Mouse (Mus musculus): Measurements from ENCODE around the gene Sept8.

Gene Sept8

GRCm38 (mm10) chr11:53495417-53495816 is 23.6 kb upstream of the Sept8 start:
- no peak for DNase-seq (ENCODE audit: low read depth)

- no peak for DNase-seq (ENCODE audit: low read depth)
These were observed 22.1 kb upstream of the Sept8 start for GRCm38 (mm10) chr11:53496946-53497345.

- no peak for DNase-seq (ENCODE audit: low read depth)
These were observed 18.5 kb upstream of the Sept8 start for GRCm38 (mm10) chr11:53500569-53500968.

- no peak for DNase-seq (ENCODE audit: low read depth)
These were observed 16.9 kb upstream of the Sept8 start for GRCm38 (mm10) chr11:53502039-53502765.

- no peak for DNase-seq (ENCODE audit: low read depth)
These were observed 15.3 kb upstream of the Sept8 start for GRCm38 (mm10) chr11:53503738-53504137.

GRCm38 (mm10) chr11:53504376-53504775 is 14.7 kb upstream of the Sept8 start:
- DNase-seq (ENCODE audit: low read depth): no peak

GRCm38 (mm10) chr11:53505026-53505663 is 13.9 kb upstream of the Sept8 start:
- DNase-seq (ENCODE audit: low read depth): no peak

GRCm38 (mm10) chr11:53507098-53507805 is 11.8 kb upstream of the Sept8 start:
- no peak for DNase-seq (ENCODE audit: low read depth)

GRCm38 (mm10) chr11:53508152-53508551 is 10.9 kb upstream of the Sept8 start:
- no peak for DNase-seq (ENCODE audit: low read depth)

GRCm38 (mm10) chr11:53508591-53508990 is 10.5 kb upstream of the Sept8 start:
- no peak for DNase-seq (ENCODE audit: low read depth)

GRCm38 (mm10) chr11:53510351-53510750 is 8.7 kb upstream of the Sept8 start:
- no peak for DNase-seq (ENCODE audit: low read depth)

GRCm38 (mm10) chr11:53516775-53517627 is 2.1 kb upstream of the Sept8 start:
- DNase-seq (ENCODE audit: low read depth): peak; percentile 39

- peak; percentile 61 for DNase-seq (ENCODE audit: low read depth)
These were observed 298 bp upstream of the Sept8 start for GRCm38 (mm10) chr11:53518759-53519158.

GRCm38 (mm10) chr11:53520122-53520978 is 1.3 kb downstream of the Sept8 start:
- peak; percentile 78 for DNase-seq (ENCODE audit: low read depth)

GRCm38 (mm10) chr11:53521120-53521820 is 2.2 kb downstream of the Sept8 start:
- peak; percentile 54 for DNase-seq (ENCODE audit: low read depth)

GRCm38 (mm10) chr11:53521821-53522131 is 2.7 kb downstream of the Sept8 start:
- DNase-seq (ENCODE audit: low read depth): peak; percentile 53

GRCm38 (mm10) chr11:53522362-53522761 is 3.3 kb downstream of the Sept8 start:
- DNase-seq (ENCODE audit: low read depth): no peak

- no peak for DNase-seq (ENCODE audit: low read depth)
These were observed 3.9 kb downstream of the Sept8 start for GRCm38 (mm10) chr11:53522930-53523329.

GRCm38 (mm10) chr11:53523545-53524405 is 4.7 kb downstream of the Sept8 start:
- no peak for DNase-seq (ENCODE audit: low read depth)

GRCm38 (mm10) chr11:53524905-53525304 is 5.8 kb downstream of the Sept8 start:
- DNase-seq (ENCODE audit: low read depth): no peak

Data from c-Kit-positive CD71-positive TER-119-negative erythroid progenitor cells, embryonic 14.5 days (primary cell).